Mouse (Mus musculus): ENCODE data around the gene Creb3l4.

Creb3l4 gene

GRCm38 (mm10) chr3:90190859-90191510, 52.3 kb downstream of the Creb3l4 start:
- DNase-seq (ENCODE audit: low read depth), result no peak
